Mouse (Mus musculus) myocyte (in vitro differentiated cells): ENCODE measurements around the gene Gm11992. TPM values are rescaled to one million over a fixed set of nuclear protein-coding genes. Genes with fewer than 3 reads are reported as not detected.

ENCODE experiments used
- H3K27me3 ChIP-seq: one replicate; pipeline ENCODE4 v1.6.1; 2011; ENCODE audit not compliant: control insufficient read depth, insufficient read depth, insufficient read length
- H3K36me3 ChIP-seq: one replicate; pipeline ENCODE4 v1.6.1; 2011; ENCODE audit not compliant: control insufficient read depth, insufficient read depth
- H3K4me2 ChIP-seq: one replicate; pipeline ENCODE4 v1.6.1; 2011; ENCODE audit warnings: low read depth, control low read depth
- H3K4me3 ChIP-seq: one replicate; pipeline ENCODE4 v1.5.1; 2011; ENCODE audit warnings: mild to moderate bottlenecking, control low read depth, moderate library complexity
- H3K79me2 ChIP-seq: one replicate; pipeline ENCODE4 v1.6.1; 2011; ENCODE audit not compliant: control insufficient read depth, insufficient read depth
- H3ac ChIP-seq: one replicate; pipeline ENCODE4 v1.6.1; 2011; ENCODE audit not compliant: control insufficient read depth, insufficient read length
- CEBPB ChIP-seq: IDR thresholded peaks from 2 replicates; pipeline ENCODE4 v1.6.1; 2011; ENCODE audit warnings: mild to moderate bottlenecking, moderate library complexity; ENCODE audit not compliant: poor library complexity, insufficient read depth, severe bottlenecking
- E2F4 ChIP-seq: IDR thresholded peaks from one replicate; pipeline ENCODE4 v1.6.1; 2011; ENCODE audit warnings: mild to moderate bottlenecking, control low read depth, moderate library complexity; ENCODE audit not compliant: insufficient read depth
- MAX ChIP-seq: IDR thresholded peaks from one replicate; pipeline ENCODE4 v1.6.1; 2011; ENCODE audit warnings: low read depth, mild to moderate bottlenecking, control low read depth
- MYOD1 ChIP-seq, 3 experiments: IDR thresholded peaks; one replicate each; pipeline ENCODE4 v1.6.1; 2011; ENCODE audit warnings: control low read depth in 2 of 3, low read depth in 2 of 3, mild to moderate bottlenecking in 2 of 3, moderate library complexity in 1 of 3; ENCODE audit not compliant: insufficient read length in 2 of 3, control insufficient read depth in 1 of 3
- MYOG ChIP-seq, 3 experiments: IDR thresholded peaks; one replicate each; pipeline ENCODE4 v1.6.1; 2011; ENCODE audit warnings: control low read depth in 2 of 3, low read depth in 2 of 3, mild to moderate bottlenecking in 2 of 3; ENCODE audit not compliant: insufficient read length in 2 of 3, control insufficient read depth in 1 of 3, insufficient read depth in 1 of 3
- POLR2A ChIP-seq: IDR thresholded peaks from one replicate; pipeline ENCODE4 v1.6.1; 2011; ENCODE audit warnings: low read depth, mild to moderate bottlenecking, control low read depth, moderate library complexity; ENCODE audit not compliant: insufficient read length
- POLR2AphosphoS2 ChIP-seq: IDR thresholded peaks from one replicate; pipeline ENCODE4 v1.6.1; 2011; ENCODE audit warnings: low read depth, control low read depth; ENCODE audit not compliant: insufficient read length
- REST ChIP-seq: IDR thresholded peaks from one replicate; pipeline ENCODE4 v1.6.1; 2011; ENCODE audit warnings: mild to moderate bottlenecking, control low read depth, moderate library complexity; ENCODE audit not compliant: insufficient read depth, insufficient read length
- SRF ChIP-seq: IDR thresholded peaks from one replicate; pipeline ENCODE4 v1.6.1; 2011; ENCODE audit warnings: low read depth; ENCODE audit not compliant: control insufficient read depth, insufficient read length
- TCF12 ChIP-seq: IDR thresholded peaks from one replicate; pipeline ENCODE4 v1.6.1; 2011; ENCODE audit warnings: mild to moderate bottlenecking, control low read depth; ENCODE audit not compliant: poor library complexity, insufficient read depth, severe bottlenecking
- TCF3 ChIP-seq: IDR thresholded peaks from one replicate; pipeline ENCODE4 v1.6.1; 2011; ENCODE audit warnings: low read depth, control low read depth; ENCODE audit not compliant: insufficient read length
- USF1 ChIP-seq: IDR thresholded peaks from one replicate; pipeline ENCODE4 v1.6.1; 2011; ENCODE audit warnings: low read depth, mild to moderate bottlenecking, control low read depth, moderate library complexity
- polyA plus RNA-seq: library from polyadenylated mRNA; unstranded; fragments of >200 nt; fragmentation: generic; extraction: Trizol; gene quantifications from one replicate; pipeline ENCODE4 v1.2.1, GENCODE M21; 2012; ENCODE audit warnings: missing spikeins

The Gm11992 gene
- polyA plus RNA-seq, 1 experiment: 0.02 TPM

GRCm38 (mm10) chr11:9051895-9052294 is 3.5 kb downstream of the Gm11992 start:
- Histone ChIP-seq H3K27me3 (peaks cover 24% of the 10 kb centered on the region), H3K79me2 (no peaks in the 10 kb centered on the region), H3K4me2 (no peak overlapping the region), H3K4me3 (no peak overlapping the region), H3K36me3 (no peaks in the 10 kb centered on the region), H3ac (no peak overlapping the region)
- no peak for TF ChIP-seq MYOD1 (IDR thresholded peaks at IDR 0.05; ENCODE audit: control insufficient read depth in 1 of 3, insufficient read length in 2 of 3, low read depth in 2 of 3)
- no peak for TF ChIP-seq MYOG (IDR thresholded peaks at IDR 0.05; ENCODE audit: control insufficient read depth in 1 of 3, insufficient read depth in 1 of 3, insufficient read length in 2 of 3, low read depth in 2 of 3)
- TF ChIP-seq REST: no peak
- no peak for TF ChIP-seq E2F4
- no peak for TF ChIP-seq POLR2AphosphoS2
- TF ChIP-seq TCF3: no peak
- TF ChIP-seq CEBPB: no peak
- no peak for TF ChIP-seq MAX
- TF ChIP-seq SRF: no peak
- no peak for TF ChIP-seq POLR2A
- no peak for TF ChIP-seq TCF12

GRCm38 (mm10) chr11:9056937-9057336 is 8.5 kb downstream of the Gm11992 start:
- no peak for TF ChIP-seq POLR2A
- Histone ChIP-seq H3K79me2 (no peaks in the 10 kb centered on the region), H3K27me3 (peaks cover 32% of the 10 kb centered on the region), H3ac (no peak overlapping the region), H3K4me2 (no peak overlapping the region), H3K36me3 (no peaks in the 10 kb centered on the region), H3K4me3 (no peak overlapping the region)

- H3K4me3 ChIP-seq: no peak overlapping the region
- H3K27me3 ChIP-seq: peaks cover 35% of the 10 kb centered on the region
- H3K4me2 ChIP-seq: no peak overlapping the region
- H3K36me3 ChIP-seq: no peaks in the 10 kb centered on the region
- H3K79me2 ChIP-seq: no peaks in the 10 kb centered on the region
- no peak overlapping the region for H3ac ChIP-seq
- no peak for TF ChIP-seq USF1
Observed at GRCm38 (mm10) chr11:9057711-9058110, 9.3 kb downstream of the Gm11992 start.

- H3K27me3 ChIP-seq: peaks cover 33% of the 10 kb centered on the region
- H3K36me3 ChIP-seq: no peaks in the 10 kb centered on the region
- no peaks in the 10 kb centered on the region for H3K79me2 ChIP-seq
- no peak overlapping the region for H3K4me3 ChIP-seq
- no peak overlapping the region for H3ac ChIP-seq
- H3K4me2 ChIP-seq: no peak overlapping the region
- no peak for TF ChIP-seq CEBPB
- no peak for TF ChIP-seq TCF3
- no peak for TF ChIP-seq REST
- no peak for TF ChIP-seq MAX
- TF ChIP-seq TCF12: no peak
- no peak for TF ChIP-seq USF1
- TF ChIP-seq POLR2A: no peak
- no peak for TF ChIP-seq SRF
- no peak for TF ChIP-seq MYOD1 (IDR thresholded peaks at IDR 0.05; ENCODE audit: control insufficient read depth in 1 of 3, insufficient read length in 2 of 3, low read depth in 2 of 3)
- no peak for TF ChIP-seq MYOG (IDR thresholded peaks at IDR 0.05; ENCODE audit: control insufficient read depth in 1 of 3, insufficient read depth in 1 of 3, insufficient read length in 2 of 3, low read depth in 2 of 3)
- no peak for TF ChIP-seq POLR2AphosphoS2
Observed at GRCm38 (mm10) chr11:9060029-9060428, 11.6 kb downstream of the Gm11992 start.

- Histone ChIP-seq H3K36me3 (no peaks in the 10 kb centered on the region), H3K79me2 (no peaks in the 10 kb centered on the region), H3ac (no peak overlapping the region), H3K4me2 (no peak overlapping the region), H3K27me3 (peaks cover 38% of the 10 kb centered on the region), H3K4me3 (no peak overlapping the region)
- no peak for TF ChIP-seq E2F4
- TF ChIP-seq MAX: no peak
- TF ChIP-seq TCF12: no peak
- TF ChIP-seq CEBPB: no peak
- no peak for TF ChIP-seq MYOG (IDR thresholded peaks at IDR 0.05; ENCODE audit: control insufficient read depth in 1 of 3, insufficient read depth in 1 of 3, insufficient read length in 2 of 3, low read depth in 2 of 3)
- TF ChIP-seq SRF: no peak
- TF ChIP-seq POLR2AphosphoS2: no peak
- TF ChIP-seq POLR2A: no peak
- TF ChIP-seq USF1: no peak
- no peak for TF ChIP-seq TCF3
- no peak for TF ChIP-seq MYOD1 (IDR thresholded peaks at IDR 0.05; ENCODE audit: control insufficient read depth in 1 of 3, insufficient read length in 2 of 3, low read depth in 2 of 3)
- TF ChIP-seq REST: no peak
Observed at GRCm38 (mm10) chr11:9060484-9060883, 12.1 kb downstream of the Gm11992 start.

GRCm38 (mm10) chr11:9076444-9076843 is 28.1 kb downstream of the Gm11992 start:
- no peak overlapping the region for H3K4me3 ChIP-seq
- H3K36me3 ChIP-seq: no peaks in the 10 kb centered on the region
- H3ac ChIP-seq: no peak overlapping the region
- H3K79me2 ChIP-seq: no peaks in the 10 kb centered on the region
- no peak overlapping the region for H3K4me2 ChIP-seq
- H3K27me3 ChIP-seq: peaks cover 7% of the 10 kb centered on the region
- TF ChIP-seq POLR2AphosphoS2 (no peak), MYOD1 (IDR thresholded peaks at IDR 0.05; ENCODE audit: control insufficient read depth in 1 of 3, insufficient read length in 2 of 3, low read depth in 2 of 3) (no peak), E2F4 (no peak), USF1 (no peak), MAX (no peak), REST (no peak), MYOG (IDR thresholded peaks at IDR 0.05; ENCODE audit: control insufficient read depth in 1 of 3, insufficient read depth in 1 of 3, insufficient read length in 2 of 3, low read depth in 2 of 3) (no peak), TCF3 (no peak), POLR2A (no peak)
